Mouse (Mus musculus) CH12.LX (cell line): ENCODE measurements around the gene Klhl10.

Experiments
- CTCF ChIP-seq, 2 experiments: IDR thresholded peaks in 1 of 2; conservative IDR thresholded peaks in 1 of 2; 2 replicates each; pipeline ENCODE4 v1.5.1; 2011 to 2012; ENCODE audit warnings: low read depth in 2 of 2, low read length in 2 of 2, improper control_type of control experiment in 1 of 2, inconsistent platforms in 1 of 2, mild to moderate bottlenecking in 1 of 2, moderate library complexity in 1 of 2
- HCFC1 ChIP-seq: IDR thresholded peaks from 2 replicates; pipeline ENCODE4 v1.6.1; 2012; ENCODE audit warnings: low read depth, mild to moderate bottlenecking, inconsistent platforms, low read length, improper control_type of control experiment
- JUN ChIP-seq: IDR thresholded peaks from 2 replicates; pipeline ENCODE4 v1.6.1; 2011; ENCODE audit warnings: low read depth, mild to moderate bottlenecking, low read length, improper control_type of control experiment, moderate library complexity; ENCODE audit not compliant: insufficient read depth
- TBP ChIP-seq: conservative IDR thresholded peaks from 2 replicates; pipeline ENCODE4 v1.6.1; 2011; ENCODE audit warnings: low read depth, low read length, improper control_type of control experiment

- no peak for TF ChIP-seq JUN
- TF ChIP-seq CTCF (conservative IDR thresholded peaks at IDR 0.05 in 1 of 2, IDR thresholded peaks at IDR 0.05 in 1 of 2; ENCODE audit: low read depth in 2 of 2, low read length in 2 of 2) = no peak
- no peak for TF ChIP-seq HCFC1
- TF ChIP-seq TBP = no peak
Measured at GRCm38 (mm10) chr11:100413541-100413940, 28.2 kb upstream of the Klhl10 start.
